In genomic region chr13:3917571-3918311, GRCm38 (mm10) we compare ENCODE assay signal across 8 mouse cellular contexts. TPM values are rescaled to one million over a fixed set of nuclear protein-coding genes. Genes with fewer than 3 reads are reported as not detected.
A peak's percentile ranks its signal among the peaks of the same experiment; 100 is the strongest.
DNase-seq lines count a peak whose midpoint lies in the region; ATAC-seq and TF ChIP-seq lines count a peak whose summit lies in the region.

Gene Net1 (minus strand): TSS chr13:3918220.
Gene Tubal3 (plus strand): TSS chr13:3918274.

- WGBS in hindbrain, embryonic 15.5 days: under 1% methylated on average over 52 of the region's 52 CpGs

- in situ Hi-C loops in Patski (cut with MboI; ENCODE audit: low pct_unique_long_range_greater_than_20kb): no loop called here

- peak within 1 kb of the TSS; percentile 75 for H3K4me2 ChIP-seq in hindbrain, embryonic 15.5 days

- 0 out of 2 replicates have a peak within 1 kb of the TSS, but pooled peaks have one; percentile 5 for H3K27ac ChIP-seq in hindbrain, embryonic 15.5 days (replicated peaks)

- no peaks in the 10 kb centered on the region for H3K9me3 ChIP-seq in hindbrain, embryonic 15.5 days

- H3K4me1 ChIP-seq in hindbrain, embryonic 15.5 days (replicated peaks): peaks cover 9% of the 10 kb centered on the region; the same call in 1 of the 2 replicates

- CTCF ChIA-PET in Patski (lab: Charles Lee): no interaction called here

- H3K27me3 ChIP-seq in Patski: no peaks in the 10 kb centered on the region
- no peaks in the 10 kb centered on the region for H3K27me3 ChIP-seq in hindbrain, embryonic 15.5 days

- peak within 1 kb of the TSS; percentile 64 for H3K4me3 ChIP-seq in hindbrain, embryonic 15.5 days

- ATAC-seq in Patski: peak; percentile 90
- ATAC-seq in hindbrain, embryonic 15.5 days (ENCODE audit: low FRiP score, low read depth): peak; percentile 99

- H3K36me3 ChIP-seq in hindbrain, embryonic 15.5 days: no peaks in the 10 kb centered on the region

- no peak for TF ChIP-seq CTCF in Patski (IDR thresholded peaks at IDR 0.05)

- DNase-seq in Patski (ENCODE audit: low read depth, low spot score): peak; percentile 27
- DNase-seq in cerebellum, postnatal 14 days: peak; percentile 91 to 94
- DNase-seq in frontal cortex, postnatal 25 days (ENCODE audit: low spot score in 2 of 2): peak; percentile 80
- DNase-seq in left cerebral cortex, adult 11 months (ENCODE audit: low spot score): peak; percentile 55
- peak; percentile 91 to 93 for DNase-seq in lung, postnatal 4 days
- peak; percentile 76 for DNase-seq in retina, postnatal 7 days (ENCODE audit: low read depth, low spot score)
- peak; percentile 69 for DNase-seq in urinary bladder, adult 2 months (ENCODE audit: low spot score)

- H3K9ac ChIP-seq in hindbrain, embryonic 15.5 days: peak within 1 kb of the TSS; percentile 57

- POLR2A ChIA-PET in Patski (lab: Charles Lee): interaction anchor here (0.6 kb wide), 1 partner anchor 8 kb away, joined by 3 read pairs; no protein-coding TSS in a partner anchor

RNA-seq across cellular contexts. Expression of gene Net1, which starts in this region (rescaled TPM):
- polyA plus RNA-seq in Patski (2021): 319 TPM
- 12.7 and 13.0 TPM in 2 replicates for polyA plus RNA-seq in hindbrain, embryonic 15.5 days (2015; fragmentation: Nextera tagmentation; extraction: Ambion mirVana)
- 49.2 and 70.4 TPM in 2 replicates for polyA plus RNA-seq in urinary bladder, adult 2 months (2012; rRNA removed)

RNA-seq across cellular contexts. Expression of gene Tubal3, which starts in this region (rescaled TPM):
- not detected for polyA plus RNA-seq in Patski (2021)
- polyA plus RNA-seq in hindbrain, embryonic 15.5 days (2015; fragmentation: Nextera tagmentation; extraction: Ambion mirVana): 0.04 TPM in 1 of 2 replicates, not detected in the other
- polyA plus RNA-seq in urinary bladder, adult 2 months (2012; rRNA removed): not detected in 2 replicates

Comparison
In these comparisons a context has a peak if more than half of its experiments do, and no peak if none do; other contexts are left out.
1. Peak in every context shown above with its lines: DNase-seq, ATAC-seq, H3K4me3 ChIP-seq and H3K27ac ChIP-seq.
2. DNase-seq: peak in every context shown above with its lines; median percentile 92 in cerebellum, postnatal 14 days; 92 in lung, postnatal 4 days; 80 in frontal cortex, postnatal 25 days; 76 in retina, postnatal 7 days; 69 in urinary bladder, adult 2 months; 55 in left cerebral cortex, adult 11 months; 27 in Patski.